Mouse (Mus musculus) E14TG2a.4 (cell line): Measurements from ENCODE around the gene Gatd1.

ENCODE experiments used
- CTCF ChIP-seq: conservative IDR thresholded peaks from 2 replicates; pipeline ENCODE4 v1.5.1; 2014; ENCODE audit warnings: low read length
- NANOG ChIP-seq: IDR thresholded peaks from 2 replicates; pipeline ENCODE4 v1.6.1; 2014; ENCODE audit warnings: borderline replicate concordance, low read length, mixed read lengths

GRCm38 (mm10) chr7:141447110-141447991 lies 33.4 kb upstream of the Gatd1 start, which contains the start of gene Rplp2:
- TF ChIP-seq CTCF (no peak), NANOG (no peak)
